Mouse (Mus musculus): Measurements from ENCODE around the gene Htra2.

Gene Htra2

DNA sequence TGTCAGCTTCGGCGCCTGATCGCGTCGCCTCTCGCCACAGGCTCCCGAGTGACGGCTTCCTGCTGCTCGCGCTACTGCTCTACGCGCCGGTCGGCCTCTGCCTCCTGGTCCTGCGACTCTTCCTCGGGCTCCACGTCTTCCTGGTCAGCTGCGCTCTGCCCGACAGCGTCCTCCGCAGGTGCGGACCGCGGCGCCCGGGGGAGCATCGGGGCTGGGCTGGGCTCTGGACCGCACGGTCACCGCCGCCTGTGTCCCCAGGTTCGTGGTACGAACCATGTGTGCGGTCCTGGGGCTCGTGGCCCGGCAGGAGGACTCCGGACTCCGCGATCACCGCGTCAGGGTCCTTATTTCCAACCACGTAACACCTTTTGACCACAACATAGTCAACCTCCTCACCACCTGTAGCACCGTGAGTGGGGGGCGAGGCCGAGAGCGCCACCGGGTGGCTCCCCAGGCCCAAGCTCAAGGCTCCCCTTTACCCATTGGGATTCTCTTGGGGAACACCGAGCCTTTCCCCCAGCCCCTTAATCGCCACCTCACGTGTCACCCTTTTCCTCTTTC lies at the start of gene Htra2:
Htra2 (minus strand) TSS at position 403 of the 561 bp plus-strand sequence.
- DNase-seq = peak in 1 of 2 experiments; percentile 59

DNA sequence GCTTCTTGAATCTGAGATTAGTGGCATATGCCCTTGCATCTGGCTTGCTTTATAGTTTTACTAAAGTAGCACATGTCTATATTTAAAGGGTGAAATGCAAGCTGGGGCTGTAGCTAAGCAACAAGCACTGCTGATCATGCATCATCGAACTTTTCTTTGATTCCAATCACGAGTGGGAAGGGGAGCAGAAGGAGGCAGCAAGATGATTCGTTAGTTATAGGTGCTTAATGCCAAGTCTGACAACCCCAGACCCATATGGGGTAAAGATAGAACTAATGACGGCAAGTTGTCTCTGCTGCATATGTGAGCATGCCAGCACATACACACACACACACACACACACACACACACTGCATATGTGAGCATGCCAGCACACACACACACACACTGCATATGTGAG lies 49.1 kb upstream of the Htra2 start:
- DNase-seq = no peak

DNA sequence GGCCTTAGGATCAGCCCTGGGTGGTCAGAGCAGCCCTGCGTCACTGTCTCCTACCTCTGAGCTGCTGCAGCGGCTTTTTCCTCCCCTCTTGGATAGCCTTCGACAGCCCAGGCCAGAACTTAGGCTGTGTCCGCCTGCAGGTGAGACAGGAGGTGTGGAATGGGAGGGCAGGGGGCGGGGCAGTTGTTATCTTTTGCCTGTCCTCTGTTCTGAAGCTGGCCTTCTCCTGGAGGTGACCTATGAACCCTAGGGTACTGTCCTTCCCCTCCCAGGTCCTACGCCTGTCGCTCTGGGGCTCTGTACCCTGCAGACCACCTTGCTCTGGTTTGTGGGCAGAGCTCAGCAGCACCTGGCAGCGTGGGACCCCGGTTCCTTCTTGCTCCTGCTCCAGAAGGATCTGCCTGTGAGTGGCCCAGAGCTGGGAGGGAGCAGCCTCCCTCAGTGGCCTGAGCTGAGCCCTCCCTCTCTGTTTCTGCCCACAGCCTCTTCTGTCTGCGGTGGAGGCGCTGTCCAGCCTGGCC lies 48.1 kb upstream of the Htra2 start:
- DNase-seq = no peak

DNA sequence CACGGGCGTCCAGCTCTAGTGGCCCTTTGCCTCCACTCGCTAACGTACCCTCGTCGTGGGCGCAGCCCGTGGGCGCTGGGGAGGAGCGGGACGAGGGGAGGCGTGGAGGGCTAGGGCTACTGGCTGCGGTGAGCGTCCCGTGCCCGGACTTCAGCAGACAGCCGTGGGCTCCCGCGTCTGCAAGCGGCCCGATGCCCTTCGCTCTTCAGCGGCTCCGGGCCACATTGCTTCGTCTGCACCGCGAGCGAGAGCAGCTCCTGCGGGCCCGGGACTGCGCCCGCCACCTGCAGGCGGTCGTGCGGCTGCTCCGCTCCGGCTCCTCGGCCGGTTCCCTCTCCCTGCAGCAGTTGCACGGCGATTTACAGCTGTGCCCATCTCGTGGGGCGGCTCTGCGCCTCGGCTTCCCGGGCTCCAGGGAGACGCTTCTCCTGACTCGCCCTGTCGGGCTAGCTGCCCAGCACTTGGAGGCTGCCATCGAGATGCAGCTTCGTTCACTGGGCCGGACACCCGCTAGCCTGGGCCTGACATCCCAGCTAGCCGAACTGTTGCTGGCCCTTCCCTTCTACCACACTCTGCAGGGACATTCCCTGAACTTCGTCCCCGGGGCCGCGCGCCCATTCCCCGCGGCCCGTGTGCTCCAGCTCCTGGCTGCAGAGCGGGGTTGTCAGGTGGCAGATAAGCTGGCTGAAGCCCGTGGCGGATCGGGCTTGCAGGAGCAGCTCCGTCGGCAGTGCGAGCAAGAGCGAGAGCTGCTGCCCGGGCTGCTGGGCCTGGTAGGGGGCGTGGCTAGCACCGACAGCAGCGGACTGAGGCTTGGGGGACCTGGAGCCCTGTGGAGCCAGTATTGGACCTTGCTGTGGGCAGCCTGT lies 46.8 kb upstream of the Htra2 start:
- DNase-seq = peak; percentile 61 to 74

DNA sequence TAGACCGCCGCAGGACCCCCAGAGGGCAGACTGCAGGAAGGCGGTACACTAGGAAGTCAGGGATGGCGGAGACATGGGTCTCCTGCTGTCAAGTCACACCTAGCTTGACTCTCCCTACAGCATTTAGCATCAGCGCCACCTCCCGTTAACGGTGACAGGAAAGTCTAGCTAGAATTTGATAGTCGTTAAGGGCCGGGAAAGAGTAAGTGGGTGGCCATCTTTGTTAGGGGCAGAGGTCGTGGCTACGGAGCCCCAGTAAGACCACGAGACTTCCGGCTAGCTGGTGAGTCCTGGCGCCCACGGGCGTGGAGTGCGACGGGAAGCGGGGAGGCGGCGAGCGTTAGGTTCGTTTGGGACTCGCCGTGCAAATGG lies 46.2 kb upstream of the Htra2 start, which contains the start of the genes Ccdc142 and Gm42688:
Ccdc142 (plus strand) TSS at position 286 of the 372 bp plus-strand sequence.
Gm42688 (plus strand) TSS at position 302 of the 372 bp plus-strand sequence.
- peak; percentile 84 to 87 for DNase-seq

DNA sequence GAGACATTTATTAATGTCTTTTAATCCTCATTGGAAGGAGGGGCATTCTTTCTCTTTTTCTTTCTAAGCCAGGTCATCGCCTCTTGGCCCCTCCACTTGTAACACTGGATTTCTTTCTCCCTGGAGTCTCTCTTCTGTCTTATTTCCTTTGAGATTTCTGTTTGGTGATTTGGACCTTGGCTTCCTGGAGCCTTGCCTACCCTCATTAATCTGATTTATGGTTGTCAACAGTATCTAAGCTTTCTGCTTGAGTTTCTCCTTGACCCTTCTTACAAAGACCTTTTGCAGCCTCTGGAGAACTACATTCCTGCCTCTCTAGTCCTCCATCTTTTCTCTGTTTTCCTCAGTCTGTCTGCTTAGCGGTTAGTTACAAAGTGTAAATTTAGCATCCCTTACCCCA lies 43.3 kb upstream of the Htra2 start:
- DNase-seq = no peak

DNA sequence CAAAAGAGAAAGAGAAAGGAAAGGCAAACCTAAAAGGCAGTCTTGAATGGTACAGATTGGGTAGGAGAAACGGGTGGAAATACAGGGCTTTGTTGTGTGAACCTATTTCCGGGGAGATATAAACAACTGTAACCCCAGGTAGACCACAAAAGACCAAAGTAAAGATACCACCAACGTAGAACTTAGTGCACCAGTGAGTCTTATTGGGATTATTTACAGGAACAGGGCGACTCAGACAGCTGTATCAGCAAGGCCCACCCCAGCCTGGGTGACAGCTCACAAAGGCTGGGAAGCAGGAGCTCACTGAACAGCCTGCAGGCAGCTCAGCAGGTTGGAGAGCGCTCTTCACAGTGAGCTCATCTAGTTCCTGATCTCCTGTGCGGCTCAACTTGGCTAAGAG lies 40.9 kb upstream of the Htra2 start:
- DNase-seq = no peak

DNA sequence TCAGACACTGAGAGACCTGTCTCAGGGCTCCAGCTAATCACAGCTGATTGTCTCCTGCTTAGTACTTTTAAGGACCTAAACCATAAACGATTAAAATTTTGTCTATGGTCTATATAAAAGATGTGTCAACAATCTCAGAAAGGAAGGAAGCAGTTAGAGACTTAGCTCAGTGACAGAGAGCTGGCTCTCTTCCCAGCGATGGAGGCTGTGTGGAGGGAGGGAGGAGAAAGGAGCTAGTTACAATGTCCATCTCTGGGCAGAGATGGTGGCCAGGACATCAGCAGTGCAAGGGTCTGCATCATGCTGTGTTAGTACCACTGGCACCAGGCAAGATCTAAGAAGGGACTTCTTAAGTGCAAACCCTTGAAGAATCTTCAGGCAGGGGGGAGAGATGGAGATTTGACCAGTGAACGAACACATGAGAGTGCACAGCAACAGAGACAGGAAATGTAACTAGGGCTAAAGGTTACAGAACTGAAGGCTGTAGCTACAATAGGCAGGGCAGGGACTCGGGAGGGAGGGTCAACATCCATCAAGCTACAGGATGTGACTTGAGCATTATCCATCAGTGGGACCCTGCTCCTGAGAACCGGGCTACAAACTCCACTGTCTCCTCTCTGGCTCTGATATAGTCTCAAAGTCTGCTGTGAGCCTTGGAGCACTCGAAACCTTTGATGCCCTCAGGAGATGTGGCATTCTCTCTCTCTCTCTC lies 37.5 kb upstream of the Htra2 start:
- no peak for DNase-seq

DNA sequence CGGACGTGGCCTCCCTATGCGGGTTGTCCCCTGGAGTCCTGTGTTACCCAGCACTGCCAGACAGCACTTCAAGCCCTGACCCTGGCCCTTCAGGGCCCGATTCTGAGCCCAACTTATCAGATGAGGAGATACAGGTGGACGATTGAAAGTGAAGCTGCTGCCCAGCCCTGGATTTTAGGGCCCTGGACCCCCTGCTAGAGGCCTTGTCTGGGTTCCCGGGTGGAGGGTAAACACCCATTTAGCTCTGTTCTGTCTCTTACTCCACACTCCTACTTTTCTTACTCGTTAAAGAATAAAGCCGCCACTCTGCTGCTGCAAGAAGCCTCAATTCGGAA lies 32.8 kb upstream of the Htra2 start:
- no peak for DNase-seq

DNA sequence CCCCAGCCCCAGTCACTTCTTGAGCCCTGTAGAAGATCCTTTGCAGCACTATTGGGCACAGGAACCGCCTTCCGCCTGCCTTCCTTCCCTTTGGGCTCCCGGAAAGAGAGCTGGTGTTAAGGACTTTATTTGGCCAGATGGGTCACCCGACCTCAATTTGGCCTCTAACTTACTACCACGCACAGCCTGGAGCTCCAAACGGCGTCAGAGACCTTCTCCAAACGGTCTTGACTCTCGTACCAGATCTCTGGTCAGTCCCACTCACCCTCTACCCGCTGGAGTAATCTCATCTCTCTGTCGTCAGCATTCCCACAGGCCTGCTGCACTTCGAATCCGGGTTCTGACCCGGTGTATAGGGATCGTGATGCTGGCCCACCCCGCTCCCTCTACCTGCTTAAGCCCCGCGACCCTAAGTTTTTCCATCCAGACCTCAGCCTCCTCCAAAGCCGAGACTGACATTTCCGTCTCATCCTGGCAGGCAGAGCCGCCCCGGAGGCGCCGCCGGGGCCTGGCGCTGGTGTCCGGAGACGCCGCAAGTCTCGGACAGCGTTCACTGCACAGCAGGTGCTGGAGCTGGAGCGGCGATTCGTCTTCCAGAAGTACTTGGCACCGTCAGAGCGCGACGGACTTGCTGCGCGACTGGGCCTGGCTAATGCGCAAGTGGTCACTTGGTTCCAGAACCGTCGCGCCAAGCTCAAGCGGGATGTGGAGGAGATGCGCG lies 32.3 kb upstream of the Htra2 start:
- DNase-seq = no peak

DNA sequence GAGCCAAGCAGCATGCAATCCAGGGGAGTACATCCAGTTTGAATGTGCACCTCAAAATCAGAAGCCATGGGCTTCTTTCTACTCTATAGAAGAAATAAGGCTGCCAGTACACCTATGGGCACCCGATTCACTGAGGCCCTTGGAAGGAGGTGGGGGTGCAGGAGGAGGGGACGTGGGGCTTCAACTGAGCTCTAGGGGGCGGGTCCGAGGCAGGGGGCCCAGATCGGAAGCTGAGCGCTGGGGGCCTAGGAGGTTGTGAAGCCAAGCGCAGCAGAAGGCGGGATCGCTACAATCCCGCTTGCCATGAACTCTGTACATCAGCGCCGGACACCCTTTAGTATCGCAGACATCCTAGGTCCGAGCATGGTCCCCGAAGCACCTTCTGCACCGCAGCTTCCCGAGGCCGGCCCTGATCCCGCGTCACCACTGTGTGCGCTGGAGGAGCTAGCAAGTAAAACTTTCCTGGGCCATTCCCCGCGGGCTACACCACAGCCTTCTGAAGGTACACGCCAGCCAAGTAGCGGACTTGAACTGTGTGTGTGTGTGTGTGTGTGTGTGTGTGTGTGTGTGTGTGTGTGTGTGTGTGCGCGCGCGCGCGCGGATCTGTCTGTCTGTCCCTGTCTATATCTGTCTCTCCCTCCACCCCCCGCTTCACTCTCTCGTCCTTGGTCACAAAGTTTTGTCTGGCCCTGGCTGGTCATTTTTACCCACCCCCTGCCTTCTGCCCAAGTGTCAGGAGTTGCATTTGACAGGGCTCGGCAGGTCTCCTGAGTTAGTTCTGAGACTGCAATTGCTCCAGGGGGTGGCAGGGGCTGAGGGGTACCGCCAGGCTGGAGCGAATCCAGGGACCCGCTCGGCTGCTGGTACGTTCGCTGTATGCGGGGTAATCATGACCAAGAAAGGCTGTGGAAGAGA lies 31.3 kb upstream of the Htra2 start, which contains the start of gene Lbx2:
Lbx2 (plus strand) TSS at position 247 of the 915 bp plus-strand sequence.
- DNase-seq = no peak

DNA sequence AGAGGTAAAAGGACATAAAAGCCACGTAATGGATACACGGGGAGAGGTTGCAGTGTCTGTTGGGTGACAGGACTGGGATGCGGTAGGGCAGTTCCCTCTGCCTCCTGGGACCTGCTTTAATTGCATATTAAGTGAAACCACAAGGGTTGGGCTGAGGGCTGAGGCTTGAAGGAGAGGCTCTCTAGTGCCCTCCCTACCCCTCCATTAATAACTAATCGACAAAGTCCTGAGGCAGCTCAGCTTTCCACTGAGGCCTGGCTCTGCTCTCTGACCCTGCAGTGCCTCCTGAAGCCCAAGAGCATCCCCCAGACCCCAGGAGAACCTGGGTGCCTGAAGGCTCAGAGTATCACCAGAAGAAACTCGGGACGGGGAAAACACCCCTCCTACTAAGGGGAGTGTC lies 29.4 kb upstream of the Htra2 start:
- DNase-seq = no peak

DNA sequence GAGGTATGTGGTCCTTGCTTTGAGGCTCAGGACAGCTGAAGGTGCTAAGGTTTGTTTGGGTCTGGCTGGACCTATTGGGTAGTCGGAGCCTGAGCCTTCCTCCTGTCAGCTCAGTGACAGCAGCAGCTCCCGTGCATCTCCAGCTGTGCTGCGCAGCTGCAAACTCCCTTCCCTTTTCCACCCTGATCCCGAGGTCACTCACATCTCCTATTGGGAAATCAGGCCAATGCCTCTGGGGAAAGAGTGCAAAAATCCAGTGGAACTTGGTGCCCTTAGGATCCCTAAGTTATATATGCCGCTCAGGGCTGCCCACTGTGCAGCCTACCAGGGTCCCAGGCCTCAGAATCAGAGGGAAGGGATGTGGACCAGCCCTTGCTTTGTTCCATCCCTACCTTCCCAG lies 28.4 kb upstream of the Htra2 start:
- DNase-seq = no peak

DNA sequence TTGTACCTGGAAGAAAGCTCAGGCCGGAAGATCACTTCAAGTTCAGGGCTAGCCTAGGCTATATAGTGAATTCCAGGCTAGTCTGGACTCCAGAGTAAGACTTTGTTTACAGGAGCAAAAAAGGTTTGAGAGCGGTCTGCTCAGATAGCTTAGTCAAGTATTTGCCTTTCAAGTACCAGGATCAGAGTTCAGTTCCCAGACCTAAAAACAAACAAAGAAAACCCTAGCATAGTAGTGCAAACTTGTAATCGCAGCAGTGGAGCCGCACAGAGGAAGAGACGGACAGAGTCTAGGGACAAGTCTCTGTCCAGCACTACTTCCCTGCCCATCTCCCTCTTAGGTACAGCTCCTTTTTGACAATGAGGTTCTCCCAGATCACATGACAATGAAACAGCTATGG lies 25.1 kb upstream of the Htra2 start:
- DNase-seq = no peak

DNA sequence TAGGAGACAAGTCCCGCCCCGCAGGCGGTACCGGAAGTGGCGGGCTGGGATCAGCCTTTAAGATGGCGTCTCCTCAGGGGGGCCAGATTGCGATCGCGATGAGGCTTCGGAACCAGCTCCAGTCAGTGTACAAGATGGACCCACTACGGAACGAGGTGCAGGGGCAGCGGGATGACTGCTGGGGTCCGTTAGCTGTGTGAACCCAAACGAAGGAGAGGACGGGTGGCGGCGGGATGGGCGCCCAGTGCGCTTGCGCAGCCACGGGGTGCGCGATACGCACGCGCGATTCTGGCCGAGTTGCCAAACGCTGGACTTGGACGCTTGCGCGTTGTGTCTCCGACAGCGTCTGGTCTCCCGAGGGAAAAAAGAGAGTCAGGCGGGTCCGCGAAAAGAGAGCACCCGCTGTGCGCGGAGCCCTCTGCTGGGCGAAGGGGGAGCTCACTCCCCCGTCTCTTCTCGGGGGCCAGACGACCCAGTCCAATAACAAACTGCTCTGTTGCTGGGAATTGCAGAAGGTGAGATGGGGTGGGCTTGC lies 23.3 kb upstream of the Htra2 start:
- DNase-seq = peak; percentile 98 to 100

DNA sequence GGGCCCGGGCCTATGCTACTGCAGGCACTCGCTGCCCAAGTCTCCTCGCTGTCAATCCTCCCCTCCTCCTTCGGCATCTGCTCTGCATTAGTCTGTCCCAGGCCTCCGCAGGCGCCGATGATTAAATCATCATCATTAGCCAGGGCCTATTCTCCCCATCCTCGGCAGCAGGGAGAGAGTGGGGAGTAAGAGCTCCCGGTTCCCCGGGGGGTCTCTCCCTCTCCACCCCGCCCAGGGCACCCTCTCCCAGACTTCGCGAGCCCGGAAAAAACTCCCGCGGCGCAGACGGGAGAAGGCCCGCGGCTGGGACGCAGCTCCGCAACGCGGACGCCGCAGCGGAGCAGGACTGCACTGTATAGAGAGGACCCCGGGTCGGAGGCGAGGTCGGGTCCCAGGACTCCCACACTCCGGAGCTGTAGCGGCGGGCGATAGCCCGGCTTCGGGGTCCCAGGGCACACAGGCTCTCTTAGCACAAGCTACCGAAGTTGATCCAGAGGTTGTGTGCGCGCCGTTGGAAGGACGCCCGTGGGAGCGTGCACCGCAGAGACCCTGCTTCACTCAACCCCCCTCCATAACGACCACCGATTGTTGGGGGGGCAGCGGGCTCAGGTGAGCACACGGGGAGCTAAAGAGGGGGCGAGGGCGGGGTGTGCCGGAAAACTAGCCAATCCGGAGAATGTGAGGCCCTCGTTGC lies 22.7 kb upstream of the Htra2 start, which contains the start of gene Pcgf1:
Pcgf1 (plus strand) TSS at position 240 of the 694 bp plus-strand sequence.
- no peak for DNase-seq

DNA sequence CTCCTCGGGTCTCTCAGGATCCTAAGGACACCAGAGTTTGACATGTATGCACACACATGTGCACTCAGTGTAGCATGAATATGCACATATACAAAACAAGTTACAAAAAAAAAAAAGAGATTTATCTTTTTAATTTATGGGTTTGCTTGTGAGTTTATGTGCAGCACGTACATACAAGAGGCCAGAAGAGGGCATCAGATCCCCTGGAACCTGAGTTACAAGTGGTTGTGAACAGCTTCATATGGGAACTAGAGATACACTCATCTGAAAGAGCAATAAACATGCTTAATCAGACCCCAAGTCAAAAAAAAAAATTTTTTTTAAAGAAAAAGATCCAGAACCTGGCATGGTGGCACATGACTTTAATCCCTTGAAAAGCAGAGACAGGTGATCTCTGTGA lies 19.9 kb upstream of the Htra2 start:
- no peak for DNase-seq

DNA sequence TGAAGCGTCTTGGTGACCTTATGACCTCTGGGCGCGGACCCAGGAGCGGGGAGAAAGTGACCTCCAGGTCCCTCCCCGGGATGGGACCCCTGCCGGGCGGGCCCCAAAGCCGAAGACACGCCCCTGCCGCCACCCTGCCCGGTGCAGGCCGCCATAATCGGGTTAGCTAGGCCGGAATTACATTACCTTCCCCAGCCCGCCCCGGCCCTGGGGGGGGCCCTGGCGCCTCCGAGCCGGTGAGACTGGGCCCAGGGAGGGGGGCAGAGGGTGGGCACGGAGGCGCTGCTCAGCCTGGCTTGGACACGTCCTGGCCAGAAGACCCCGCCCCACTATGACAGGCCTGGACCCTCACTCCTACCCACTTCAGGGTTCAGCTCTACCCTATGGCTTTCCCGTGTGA lies 16.1 kb upstream of the Htra2 start:
- DNase-seq = no peak

DNA sequence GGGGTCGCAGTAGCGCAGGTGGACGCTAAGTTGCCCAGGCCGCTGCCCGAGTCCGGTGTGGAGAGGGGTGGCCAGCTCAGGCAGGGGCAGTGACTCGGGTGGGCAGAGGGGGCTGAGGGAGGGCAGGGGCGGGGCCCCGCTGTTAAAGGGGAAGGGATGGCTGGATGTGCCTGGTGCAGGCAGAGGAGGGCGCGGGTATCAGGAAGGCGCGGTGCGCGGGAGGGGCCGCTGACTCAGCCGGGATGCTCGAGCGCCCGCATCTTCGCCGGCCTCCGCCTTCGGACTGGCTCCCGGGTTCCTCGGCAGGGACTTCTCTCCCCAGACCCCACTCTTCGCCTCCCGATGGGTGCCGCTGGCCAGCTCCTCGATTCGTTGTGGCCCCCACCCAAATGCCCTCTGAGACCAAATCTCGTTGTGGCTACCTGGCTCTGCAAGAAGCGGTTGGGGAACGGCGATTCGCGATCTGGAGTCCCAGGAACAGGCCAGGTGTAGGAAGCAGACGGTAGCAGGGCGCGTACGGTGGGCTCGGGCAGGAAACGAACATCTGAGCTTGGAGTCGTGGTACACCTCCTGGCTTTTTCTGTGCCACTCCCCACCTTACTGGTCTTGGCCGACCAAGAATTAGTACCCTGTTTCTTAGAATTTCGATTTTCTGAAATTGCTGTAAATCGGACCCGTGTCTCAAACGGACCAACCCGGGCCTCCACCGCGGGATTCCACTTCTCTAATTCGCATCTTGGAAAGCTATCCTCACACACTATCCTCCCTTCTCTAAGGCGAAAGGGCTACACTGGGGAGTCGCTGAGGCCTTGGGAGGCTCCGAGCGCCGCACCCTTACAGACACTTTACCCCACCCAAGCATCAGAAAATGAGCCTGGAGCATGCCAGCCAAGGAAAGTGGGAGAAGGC lies 15.5 kb upstream of the Htra2 start:
- no peak for DNase-seq

DNA sequence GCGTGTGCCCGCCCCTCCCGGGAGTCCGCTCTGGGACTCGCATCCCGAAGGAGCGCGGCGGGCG lies 15.0 kb upstream of the Htra2 start, which contains the start of gene Tlx2:
Tlx2 (minus strand) TSS at position 47 of the 64 bp plus-strand sequence.
- no peak for DNase-seq

All from spleen, adult 18-20 months (tissue).